Mouse (Mus musculus) ES-CJ7 (cell line): ENCODE data around the gene Rps16.
"Not testable (repeated sequence)": the region's sequence is repeated elsewhere in the genome, so short reads cannot be mapped to it uniquely, and the experiment has no call there.

Source experiments
- DNase-seq: peaks from one replicate; pipeline ENCODE4 v3.0.0; 2011; ENCODE audit warnings: low read depth, low spot score

Rps16 gene

GRCm38 (mm10) chr7:28386877-28387276, 36.4 kb downstream of the Rps16 start:
- not testable (repeated sequence) for DNase-seq

DNA sequence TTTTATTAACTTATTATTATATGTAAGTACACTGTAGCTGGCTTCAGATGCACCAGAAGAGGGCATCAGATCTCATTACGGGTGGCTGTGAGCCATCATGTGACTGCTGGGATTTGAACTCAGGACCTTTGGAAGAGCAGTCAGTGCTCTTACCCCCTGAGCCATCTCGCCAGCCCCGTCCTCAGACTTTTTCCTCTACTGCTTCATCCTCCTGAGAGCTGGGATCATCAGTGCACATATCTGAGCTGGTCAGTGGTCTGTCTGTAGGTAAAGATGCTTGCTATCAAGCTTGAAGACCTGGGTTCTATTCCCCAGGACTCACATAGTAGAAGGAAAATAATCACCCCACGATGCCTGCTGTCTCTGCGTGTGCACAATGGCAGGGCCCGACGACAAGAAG, 36.9 kb downstream of the Rps16 start:
- not testable (repeated sequence) for DNase-seq

DNA sequence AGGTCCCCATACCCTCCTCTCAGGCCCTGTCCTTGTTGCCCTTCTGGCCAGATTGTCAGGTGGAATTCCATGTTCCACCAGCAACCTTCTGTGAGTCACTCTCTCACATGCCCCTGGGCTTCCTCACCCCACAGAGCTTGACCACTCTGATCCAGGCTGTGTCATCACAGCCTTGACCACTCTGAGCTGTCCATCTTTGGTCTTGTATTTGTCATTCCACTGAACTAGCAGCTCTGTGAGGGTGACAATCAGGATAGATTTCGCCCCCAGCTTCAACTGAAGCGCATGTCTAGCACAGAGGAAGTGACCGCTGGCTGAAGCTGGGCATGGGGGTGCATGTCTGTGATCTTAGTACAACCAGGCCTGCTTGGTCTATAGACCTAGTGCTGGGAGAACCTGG, 39.9 kb downstream of the Rps16 start:
- no peak for DNase-seq

- DNase-seq: peak; percentile 100
These were observed 42.2 kb downstream of the Rps16 start, which contains the start of the genes Med29 and Paf1 for GRCm38 (mm10) chr7:28392429-28393271. Gene Med29 (minus strand): TSS chr7:28392708. Gene Paf1 (plus strand): TSS chr7:28392951.

DNA sequence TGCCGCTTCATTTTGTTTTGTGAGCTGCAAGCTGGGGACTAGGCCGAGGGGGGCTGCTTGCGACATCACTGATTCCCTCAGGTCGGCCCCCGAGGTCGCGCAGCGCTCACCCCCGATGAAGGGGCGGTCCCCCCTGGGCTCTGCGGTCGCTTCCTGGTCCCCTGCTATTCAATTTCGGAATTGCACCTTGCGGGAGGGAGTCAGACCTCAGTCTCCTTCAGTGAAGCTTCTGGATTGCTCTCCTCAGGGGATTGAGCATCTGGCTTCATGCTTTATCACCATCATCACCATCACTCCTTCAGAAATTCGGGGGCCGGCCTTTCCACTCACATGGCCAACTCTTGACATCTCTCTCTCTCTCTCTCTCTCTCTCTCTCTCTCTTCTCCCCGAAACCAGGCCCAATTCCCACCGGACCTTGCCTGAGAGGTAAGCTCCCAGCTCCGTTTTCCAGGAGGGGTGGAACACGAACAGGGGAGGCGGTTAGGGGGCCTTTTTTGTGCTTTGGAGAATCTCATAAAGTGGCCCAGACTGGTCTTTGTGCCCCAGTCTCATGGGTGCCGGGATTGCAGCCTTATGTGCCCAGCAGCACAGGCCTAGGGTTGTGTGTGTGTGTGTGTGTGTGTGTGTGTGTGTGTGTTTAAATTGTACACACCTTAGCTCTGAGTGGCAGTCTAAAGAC, 43.0 kb downstream of the Rps16 start:
- no peak for DNase-seq

DNA sequence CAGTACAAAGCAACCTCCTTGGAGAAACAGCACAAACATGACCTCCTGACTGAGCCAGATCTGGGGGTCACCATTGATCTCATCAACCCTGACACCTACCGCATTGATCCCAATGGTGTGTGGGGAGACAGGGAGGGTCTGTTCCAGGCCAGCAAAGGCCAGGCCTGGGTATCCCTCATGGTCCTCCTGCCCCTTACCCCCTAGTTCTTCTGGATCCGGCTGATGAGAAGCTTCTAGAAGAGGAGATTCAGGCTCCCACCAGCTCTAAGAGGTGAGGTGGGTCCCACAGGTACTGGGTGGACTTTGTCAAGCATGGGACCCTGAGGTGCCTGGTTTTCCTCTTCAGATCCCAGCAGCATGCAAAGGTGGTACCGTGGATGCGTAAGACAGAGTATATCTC, 45.0 kb downstream of the Rps16 start:
- no peak for DNase-seq

DNA sequence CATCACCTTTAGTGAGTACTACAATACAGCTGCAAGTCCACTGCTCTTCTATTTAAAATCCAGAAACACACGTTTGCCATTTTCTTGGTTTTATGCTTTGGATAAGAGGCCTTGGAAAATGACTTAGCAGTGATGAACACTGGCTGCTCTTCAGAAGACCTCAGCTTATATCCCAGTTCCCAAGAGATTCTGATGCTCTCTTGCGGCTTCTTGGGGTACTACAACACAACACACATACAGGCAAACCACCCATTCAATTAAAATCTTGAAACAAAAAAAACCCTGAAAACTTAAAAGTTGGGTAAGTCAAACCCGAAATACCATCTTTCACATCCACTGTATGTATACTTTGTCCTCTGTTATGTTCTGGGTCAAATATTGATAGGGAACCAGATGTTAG, 47.5 kb downstream of the Rps16 start:
- DNase-seq: peak; percentile 60

- no peak for DNase-seq
These were observed 48.4 kb downstream of the Rps16 start for GRCm38 (mm10) chr7:28398696-28399340.

- DNase-seq: no peak
These were observed 50.6 kb downstream of the Rps16 start for GRCm38 (mm10) chr7:28401030-28401429.

DNA sequence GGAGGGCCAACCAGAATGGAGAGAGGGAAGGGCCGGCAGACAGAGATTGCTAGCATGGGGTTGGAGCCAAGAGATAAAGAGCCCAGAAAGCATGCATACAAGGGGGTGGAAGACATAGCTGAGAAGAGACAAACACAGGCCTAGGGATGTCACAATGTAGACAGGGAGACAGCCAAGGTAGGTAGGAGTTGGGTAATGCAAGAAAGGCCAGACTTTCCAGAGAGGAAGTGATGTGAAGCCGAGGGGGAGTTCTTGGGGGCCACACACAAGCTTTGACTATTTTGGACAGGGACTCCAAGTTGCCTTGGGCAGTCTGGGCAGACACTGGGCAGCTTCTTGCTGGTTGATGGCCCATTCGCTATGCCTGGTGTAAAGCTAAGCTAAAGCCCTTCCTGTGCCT, 51.5 kb downstream of the Rps16 start:
- DNase-seq: no peak
